Mouse (Mus musculus) CH12.LX (cell line): ENCODE measurements at regions not wholly inside any gene's neighbourhood (a gene's known extent, or its start where the extent isn't known, plus 50 kb on each side); places are given as distances from the start of the nearest gene placed in this dataset.

Experiments
- DNase-seq: peaks from one replicate; pipeline ENCODE4 v3.0.0-alpha.2; 2013; ENCODE audit errors: extremely low read depth
- H3K27ac ChIP-seq: 2 replicates; pipeline ENCODE4 v1.5.1; 2012; ENCODE audit warnings: low read depth, mild to moderate bottlenecking, control low read depth, moderate library complexity; ENCODE audit not compliant: insufficient read depth
- H3K27me3 ChIP-seq: replicated peaks from 2 replicates; pipeline ENCODE3; 2012; ENCODE audit warnings: inconsistent platforms
- H3K36me3 ChIP-seq, 2 experiments: replicated peaks in 1 of 2; 2 replicates each; pipeline versions ENCODE3 to v1.6.1; 2012; ENCODE audit warnings: inconsistent platforms in 1 of 2, low read length in 1 of 2, mild to moderate bottlenecking in 1 of 2, mixed read lengths in 1 of 2, moderate library complexity in 1 of 2; ENCODE audit not compliant: control insufficient read depth in 1 of 2, insufficient read depth in 1 of 2
- H3K4me1 ChIP-seq, 2 experiments: 2 replicates each; pipeline ENCODE4 v1.6.1; 2012; ENCODE audit warnings: inconsistent platforms in 1 of 2, moderate library complexity in 1 of 2; ENCODE audit not compliant: insufficient read depth in 2 of 2, control insufficient read depth in 1 of 2
- H3K4me2 ChIP-seq: 2 replicates; pipeline ENCODE4 v1.6.1; 2012; ENCODE audit warnings: low read depth, mild to moderate bottlenecking, control low read depth; ENCODE audit not compliant: poor library complexity, insufficient read depth, severe bottlenecking
- H3K4me3 ChIP-seq, 3 experiments: fragments of 150-350 bp in 1 of 3; sonication (generic) in 1 of 3; replicated peaks in 1 of 3; 2 replicates each; pipeline versions ENCODE3 to v1.5.1; 2011 to 2012; ENCODE audit warnings: low read depth in 2 of 3, low read length in 2 of 3, mild to moderate bottlenecking in 2 of 3, moderate library complexity in 2 of 3, control low read depth in 1 of 3, improper control_type of control experiment in 1 of 3, inconsistent platforms in 1 of 3, mixed read lengths in 1 of 3; ENCODE audit not compliant: poor library complexity in 1 of 3
- H3K79me2 ChIP-seq: replicated peaks from 2 replicates; pipeline ENCODE4 v1.6.1; 2012; ENCODE audit warnings: mild to moderate bottlenecking, moderate library complexity; ENCODE audit not compliant: control insufficient read depth, poor library complexity, insufficient read depth, severe bottlenecking; ENCODE audit errors: extremely low read depth
- H3K9ac ChIP-seq: 2 replicates; pipeline ENCODE4 v1.6.1; 2012; ENCODE audit warnings: low read depth, mild to moderate bottlenecking, control low read depth, moderate library complexity; ENCODE audit not compliant: insufficient read depth
- H3K9me3 ChIP-seq: replicated peaks from 2 replicates; pipeline ENCODE3; 2012; ENCODE audit warnings: low read length, inconsistent platforms, mixed read lengths
- CTCF ChIP-seq, 2 experiments: IDR thresholded peaks in 1 of 2; conservative IDR thresholded peaks in 1 of 2; 2 replicates each; pipeline ENCODE4 v1.5.1; 2011 to 2012; ENCODE audit warnings: low read depth in 2 of 2, low read length in 2 of 2, improper control_type of control experiment in 1 of 2, inconsistent platforms in 1 of 2, mild to moderate bottlenecking in 1 of 2, moderate library complexity in 1 of 2
- EP300 ChIP-seq: IDR thresholded peaks from 2 replicates; pipeline ENCODE4 v1.6.1; 2011; ENCODE audit warnings: low read length, improper control_type of control experiment
- HCFC1 ChIP-seq: IDR thresholded peaks from 2 replicates; pipeline ENCODE4 v1.6.1; 2012; ENCODE audit warnings: low read depth, mild to moderate bottlenecking, inconsistent platforms, low read length, improper control_type of control experiment
- JUN ChIP-seq: IDR thresholded peaks from 2 replicates; pipeline ENCODE4 v1.6.1; 2011; ENCODE audit warnings: low read depth, mild to moderate bottlenecking, low read length, improper control_type of control experiment, moderate library complexity; ENCODE audit not compliant: insufficient read depth
- KAT2A ChIP-seq: IDR thresholded peaks from 2 replicates; pipeline ENCODE4 v1.6.1; 2012; ENCODE audit warnings: low read length, improper control_type of control experiment, inconsistent platforms; ENCODE audit not compliant: insufficient replicate concordance
- MAX ChIP-seq: IDR thresholded peaks from 2 replicates; pipeline ENCODE4 v1.6.1; 2011; ENCODE audit warnings: low read length, improper control_type of control experiment
- MAZ ChIP-seq: IDR thresholded peaks from 2 replicates; pipeline ENCODE4 v1.6.1; 2012; ENCODE audit warnings: low read depth, mild to moderate bottlenecking, inconsistent platforms, low read length, improper control_type of control experiment, moderate library complexity
- NELFE ChIP-seq: IDR thresholded peaks from 2 replicates; pipeline ENCODE4 v1.6.1; 2011; ENCODE audit warnings: low read depth, low read length, improper control_type of control experiment
- NRF1 ChIP-seq: IDR thresholded peaks from 2 replicates; pipeline ENCODE4 v1.6.1; 2014; ENCODE audit warnings: low read depth, mild to moderate bottlenecking, inconsistent platforms, low read length, improper control_type of control experiment, moderate library complexity
- POLR2A ChIP-seq: IDR thresholded peaks from 2 replicates; pipeline ENCODE4 v1.6.1; 2011; ENCODE audit warnings: low read depth, mild to moderate bottlenecking, improper control_type of control experiment, low read length
- POLR2AphosphoS2 ChIP-seq: IDR thresholded peaks from 2 replicates; pipeline ENCODE4 v1.6.1; 2011; ENCODE audit warnings: low read depth, low read length, improper control_type of control experiment
- RAD21 ChIP-seq: IDR thresholded peaks from 2 replicates; pipeline ENCODE4 v1.6.1; 2011; ENCODE audit warnings: low read depth, mild to moderate bottlenecking, low read length, improper control_type of control experiment, moderate library complexity
- RCOR1 ChIP-seq: conservative IDR thresholded peaks from 2 replicates; pipeline ENCODE4 v1.6.1; 2012; ENCODE audit warnings: low read depth, mild to moderate bottlenecking, inconsistent platforms, low read length, improper control_type of control experiment
- SIN3A ChIP-seq: IDR thresholded peaks from 2 replicates; pipeline ENCODE4 v1.6.1; 2012; ENCODE audit warnings: low read length, improper control_type of control experiment, inconsistent platforms
- SMC3 ChIP-seq: IDR thresholded peaks from 2 replicates; pipeline ENCODE4 v1.6.1; 2011; ENCODE audit warnings: low read depth, low read length, improper control_type of control experiment
- TCF12 ChIP-seq: IDR thresholded peaks from 2 replicates; pipeline ENCODE4 v1.6.1; 2014; ENCODE audit warnings: low read depth, mild to moderate bottlenecking, inconsistent platforms, low read length, improper control_type of control experiment
- UBTF ChIP-seq: IDR thresholded peaks from 2 replicates; pipeline ENCODE4 v1.6.1; 2012; ENCODE audit warnings: low read depth, mild to moderate bottlenecking, inconsistent platforms, low read length, improper control_type of control experiment, moderate library complexity
- USF2 ChIP-seq: conservative IDR thresholded peaks from 2 replicates; pipeline ENCODE4 v1.6.1; 2011; ENCODE audit warnings: low read depth, low read length, improper control_type of control experiment
- ZC3H11A ChIP-seq: IDR thresholded peaks from 2 replicates; pipeline ENCODE4 v1.6.1; 2012; ENCODE audit warnings: low read depth, mild to moderate bottlenecking, inconsistent platforms, low read length, improper control_type of control experiment
- ZKSCAN1 ChIP-seq: IDR thresholded peaks from 2 replicates; pipeline ENCODE4 v1.6.1; 2012; ENCODE audit warnings: low read depth, inconsistent platforms, low read length, improper control_type of control experiment, borderline replicate concordance
- ZMIZ1 ChIP-seq: IDR thresholded peaks from 2 replicates; pipeline ENCODE4 v1.6.1; 2012; ENCODE audit warnings: low read depth, mild to moderate bottlenecking, inconsistent platforms, low read length, improper control_type of control experiment
- dilution Hi-C: fragments of 300-500 bp; cut with MboI; formaldehyde crosslinking; loops from 2 replicates; pipeline ENCODE4 v1.14.3; 2020; ENCODE audit warnings: low sequenced_read_pairs; ENCODE audit not compliant: extremely low pct_unique_long_range_greater_than_20kb, extremely low pct_ligation_motif_present
- in situ Hi-C: fragments of 300-500 bp; cut with MboI; formaldehyde crosslinking; loops from 3 replicates; pipeline ENCODE4 v1.14.3; 2019; ENCODE audit warnings: low sequenced_read_pairs, low pct_ligation_motif_present, low pct_unique_long_range_greater_than_20kb, mixed read lengths

DNA sequence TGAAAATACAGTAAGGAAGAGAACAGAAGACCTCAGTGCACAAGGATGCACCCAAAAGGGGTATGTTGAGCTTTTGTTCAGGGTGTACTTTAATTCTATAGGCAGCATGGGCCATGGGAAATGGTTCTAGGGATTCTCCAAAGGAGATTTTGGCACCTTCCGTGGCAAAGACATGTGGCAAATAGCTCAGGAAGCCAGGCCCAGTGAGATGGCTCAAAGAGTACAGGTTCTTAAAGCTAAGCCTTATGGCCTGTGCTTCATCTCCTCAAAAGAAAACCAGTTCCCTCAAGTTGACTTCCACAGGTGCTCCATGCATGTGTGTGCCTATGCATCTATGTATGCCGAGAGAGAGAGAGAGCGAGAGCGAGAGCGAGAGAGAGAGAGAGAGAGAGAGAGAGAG is 112.1 kb downstream of the 3110018I06Rik start:
- Histone ChIP-seq H3K4me1 (no peaks in the 10 kb centered on the region), H3K9ac (no peak overlapping the region), H3K36me3 (no peaks in the 10 kb centered on the region), H3K27me3 (no peaks in the 10 kb centered on the region), H3K9me3 (peaks cover 64% of the 10 kb centered on the region), H3K27ac (no peak overlapping the region), H3K4me2 (no peak overlapping the region), H3K4me3 (no peak overlapping the region), H3K79me2 (no peaks in the 10 kb centered on the region)
- dilution Hi-C loops = no loop called here
- TF ChIP-seq CTCF (conservative IDR thresholded peaks at IDR 0.05 in 1 of 2, IDR thresholded peaks at IDR 0.05 in 1 of 2; ENCODE audit: low read depth in 2 of 2, low read length in 2 of 2) (no peak), SMC3 (no peak), UBTF (no peak), JUN (no peak), SIN3A (no peak), MAZ (no peak), EP300 (no peak), MAX (no peak), RAD21 (no peak), ZKSCAN1 (no peak), POLR2AphosphoS2 (no peak), POLR2A (no peak), ZMIZ1 (no peak), ZC3H11A (no peak), USF2 (no peak), HCFC1 (no peak), NRF1 (no peak)
- in situ Hi-C loops = no loop called here
- no peak for DNase-seq

GRCm38 (mm10) chr12:107608966-107609365 is 120.5 kb downstream of the 3110018I06Rik start:
- Histone ChIP-seq H3K4me1 (no peaks in the 10 kb centered on the region), H3K4me3 (no peak overlapping the region), H3K9me3 (peaks cover 54% of the 10 kb centered on the region), H3K79me2 (no peaks in the 10 kb centered on the region), H3K9ac (no peak overlapping the region), H3K27ac (no peak overlapping the region), H3K27me3 (no peaks in the 10 kb centered on the region), H3K36me3 (no peaks in the 10 kb centered on the region), H3K4me2 (no peak overlapping the region)
- dilution Hi-C loops = no loop called here
- DNase-seq = no peak
- in situ Hi-C loops = no loop called here
- TF ChIP-seq RCOR1 (no peak), USF2 (no peak), MAX (no peak), POLR2AphosphoS2 (no peak), KAT2A (no peak), ZMIZ1 (no peak), SIN3A (no peak), NELFE (no peak), EP300 (no peak), TCF12 (no peak)
